Mouse (Mus musculus) retina, embryonic 14.5 days (tissue): ENCODE measurements around the gene Sytl1.

Source experiments
- DNase-seq: peaks from one replicate; pipeline ENCODE4 v3.0.0-alpha.2; 2015; ENCODE audit warnings: low spot score

Sytl1 gene

GRCm38 (mm10) chr4:133211751-133212561 is 51.0 kb downstream of the Sytl1 start, which contains the start of the genes Cd164l2 and Gpr3:
Cd164l2 (plus strand) TSS chr4:133212131.
Gpr3 (minus strand) TSS chr4:133212536.
- DNase-seq, result no peak

GRCm38 (mm10) chr4:133210788-133211390 is 52.0 kb downstream of the Sytl1 start:
- DNase-seq, result no peak

GRCm38 (mm10) chr4:133210023-133210787 is 52.7 kb downstream of the Sytl1 start:
- DNase-seq, result no peak

GRCm38 (mm10) chr4:133209366-133209765 is 53.5 kb downstream of the Sytl1 start:
- peak; percentile 84 for DNase-seq

DNA sequence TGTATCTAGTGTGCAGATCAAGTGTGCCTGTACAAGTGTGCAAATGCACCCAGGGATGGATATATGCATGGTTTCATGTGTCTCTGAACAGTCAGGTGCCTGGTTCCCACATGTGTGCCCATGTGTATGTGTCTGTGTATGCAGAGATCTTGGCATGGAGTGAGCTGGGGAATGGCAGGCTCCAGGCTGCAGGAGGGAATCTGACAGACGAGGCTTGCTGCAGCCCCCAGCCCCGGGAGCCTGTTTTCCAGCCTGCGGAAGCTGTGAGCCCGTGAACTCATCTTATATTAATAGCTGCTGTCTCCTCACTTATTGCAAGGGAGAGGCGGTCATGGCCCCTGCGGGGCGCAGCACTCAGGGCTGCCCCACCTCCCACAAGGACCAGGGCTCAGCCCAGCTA is 58.5 kb downstream of the Sytl1 start:
- DNase-seq, result no peak

- DNase-seq, result no peak
Measured at GRCm38 (mm10) chr4:133203591-133203990, 59.3 kb downstream of the Sytl1 start.
